Mouse (Mus musculus): ENCODE data around the gene Tnfrsf1b. TPM values are rescaled to one million over a fixed set of nuclear protein-coding genes. Genes with fewer than 3 reads are reported as not detected.
A peak's percentile ranks its signal among the peaks of the same experiment; 100 is the strongest.

The Tnfrsf1b gene
- polyA plus RNA-seq, 1 experiment = 9.7 TPM

GRCm38 (mm10) chr4:145284675-145285074 is 38.0 kb upstream of the Tnfrsf1b start:
- no peak for TF ChIP-seq TCF12 (IDR thresholded peaks at IDR 0.05; ENCODE audit: insufficient read depth, poor library complexity, severe bottlenecking)
- TF ChIP-seq USF1 (IDR thresholded peaks at IDR 0.05; ENCODE audit: low read depth) = no peak
- no peak for TF ChIP-seq CEBPB (IDR thresholded peaks at IDR 0.05; ENCODE audit: insufficient read depth, poor library complexity, severe bottlenecking)
- TF ChIP-seq POLR2AphosphoS2 (IDR thresholded peaks at IDR 0.05; ENCODE audit: insufficient read length, low read depth) = no peak
- TF ChIP-seq POLR2A (IDR thresholded peaks at IDR 0.05; ENCODE audit: insufficient read length, low read depth) = no peak
- TF ChIP-seq MAX (IDR thresholded peaks at IDR 0.05; ENCODE audit: low read depth) = no peak
- TF ChIP-seq TCF3 (IDR thresholded peaks at IDR 0.05; ENCODE audit: insufficient read length, low read depth) = no peak
- no peak for TF ChIP-seq SRF (IDR thresholded peaks at IDR 0.05; ENCODE audit: control insufficient read depth, insufficient read length, low read depth)
- TF ChIP-seq MYOG (IDR thresholded peaks at IDR 0.05; ENCODE audit: control insufficient read depth in 1 of 3, insufficient read depth in 1 of 3, insufficient read length in 2 of 3, low read depth in 2 of 3) = no peak
- no peak for TF ChIP-seq REST (IDR thresholded peaks at IDR 0.05; ENCODE audit: insufficient read depth, insufficient read length)
- TF ChIP-seq E2F4 (IDR thresholded peaks at IDR 0.05; ENCODE audit: insufficient read depth) = no peak
- no peak for TF ChIP-seq MYOD1 (IDR thresholded peaks at IDR 0.05; ENCODE audit: control insufficient read depth in 1 of 3, insufficient read length in 2 of 3, low read depth in 2 of 3)
- H3K36me3 ChIP-seq (ENCODE audit: control insufficient read depth, insufficient read depth) = no peaks in the 10 kb centered on the region
- no peaks in the 10 kb centered on the region for H3K79me2 ChIP-seq (ENCODE audit: control insufficient read depth, insufficient read depth)
- H3ac ChIP-seq (ENCODE audit: control insufficient read depth, insufficient read length) = no peak overlapping the region
- no peak overlapping the region for H3K4me2 ChIP-seq (ENCODE audit: low read depth)
- no peak overlapping the region for H3K4me3 ChIP-seq
- H3K27me3 ChIP-seq (ENCODE audit: control insufficient read depth, insufficient read depth, insufficient read length) = no peaks in the 10 kb centered on the region

GRCm38 (mm10) chr4:145283441-145283840 is 36.8 kb upstream of the Tnfrsf1b start:
- H3ac ChIP-seq (ENCODE audit: control insufficient read depth, insufficient read length) = no peak overlapping the region
- no peak for TF ChIP-seq E2F4 (IDR thresholded peaks at IDR 0.05; ENCODE audit: insufficient read depth)
- TF ChIP-seq CEBPB (IDR thresholded peaks at IDR 0.05; ENCODE audit: insufficient read depth, poor library complexity, severe bottlenecking) = no peak
- TF ChIP-seq MAX (IDR thresholded peaks at IDR 0.05; ENCODE audit: low read depth) = no peak
- TF ChIP-seq MYOD1 (IDR thresholded peaks at IDR 0.05; ENCODE audit: control insufficient read depth in 1 of 3, insufficient read length in 2 of 3, low read depth in 2 of 3) = no peak
- no peak for TF ChIP-seq MYOG (IDR thresholded peaks at IDR 0.05; ENCODE audit: control insufficient read depth in 1 of 3, insufficient read depth in 1 of 3, insufficient read length in 2 of 3, low read depth in 2 of 3)
- TF ChIP-seq USF1 (IDR thresholded peaks at IDR 0.05; ENCODE audit: low read depth) = no peak
- TF ChIP-seq SRF (IDR thresholded peaks at IDR 0.05; ENCODE audit: control insufficient read depth, insufficient read length, low read depth) = no peak
- no peak for TF ChIP-seq TCF3 (IDR thresholded peaks at IDR 0.05; ENCODE audit: insufficient read length, low read depth)
- no peak for TF ChIP-seq POLR2A (IDR thresholded peaks at IDR 0.05; ENCODE audit: insufficient read length, low read depth)
- no peak for TF ChIP-seq POLR2AphosphoS2 (IDR thresholded peaks at IDR 0.05; ENCODE audit: insufficient read length, low read depth)
- TF ChIP-seq REST (IDR thresholded peaks at IDR 0.05; ENCODE audit: insufficient read depth, insufficient read length) = no peak
- TF ChIP-seq TCF12 (IDR thresholded peaks at IDR 0.05; ENCODE audit: insufficient read depth, poor library complexity, severe bottlenecking) = no peak
- no peaks in the 10 kb centered on the region for H3K36me3 ChIP-seq (ENCODE audit: control insufficient read depth, insufficient read depth)
- H3K27me3 ChIP-seq (ENCODE audit: control insufficient read depth, insufficient read depth, insufficient read length) = no peaks in the 10 kb centered on the region
- H3K4me3 ChIP-seq = no peak overlapping the region
- no peaks in the 10 kb centered on the region for H3K79me2 ChIP-seq (ENCODE audit: control insufficient read depth, insufficient read depth)
- H3K4me2 ChIP-seq (ENCODE audit: low read depth) = no peak overlapping the region

GRCm38 (mm10) chr4:145280966-145281365 is 34.3 kb upstream of the Tnfrsf1b start:
- no peaks in the 10 kb centered on the region for H3K79me2 ChIP-seq (ENCODE audit: control insufficient read depth, insufficient read depth)
- no peaks in the 10 kb centered on the region for H3K27me3 ChIP-seq (ENCODE audit: control insufficient read depth, insufficient read depth, insufficient read length)
- no peak overlapping the region for H3ac ChIP-seq (ENCODE audit: control insufficient read depth, insufficient read length)
- no peak overlapping the region for H3K4me2 ChIP-seq (ENCODE audit: low read depth)
- no peaks in the 10 kb centered on the region for H3K36me3 ChIP-seq (ENCODE audit: control insufficient read depth, insufficient read depth)
- TF ChIP-seq POLR2A (IDR thresholded peaks at IDR 0.05; ENCODE audit: insufficient read length, low read depth) (no peak), POLR2AphosphoS2 (IDR thresholded peaks at IDR 0.05; ENCODE audit: insufficient read length, low read depth) (no peak), CEBPB (IDR thresholded peaks at IDR 0.05; ENCODE audit: insufficient read depth, poor library complexity, severe bottlenecking) (no peak), MYOG (IDR thresholded peaks at IDR 0.05; ENCODE audit: control insufficient read depth in 1 of 3, insufficient read depth in 1 of 3, insufficient read length in 2 of 3, low read depth in 2 of 3) (no peak), MAX (IDR thresholded peaks at IDR 0.05; ENCODE audit: low read depth) (no peak), USF1 (IDR thresholded peaks at IDR 0.05; ENCODE audit: low read depth) (no peak), E2F4 (IDR thresholded peaks at IDR 0.05; ENCODE audit: insufficient read depth) (no peak), TCF12 (IDR thresholded peaks at IDR 0.05; ENCODE audit: insufficient read depth, poor library complexity, severe bottlenecking) (no peak), SRF (IDR thresholded peaks at IDR 0.05; ENCODE audit: control insufficient read depth, insufficient read length, low read depth) (no peak), MYOD1 (IDR thresholded peaks at IDR 0.05; ENCODE audit: control insufficient read depth in 1 of 3, insufficient read length in 2 of 3, low read depth in 2 of 3) (no peak), REST (IDR thresholded peaks at IDR 0.05; ENCODE audit: insufficient read depth, insufficient read length) (no peak), TCF3 (IDR thresholded peaks at IDR 0.05; ENCODE audit: insufficient read length, low read depth) (no peak)
- H3K4me3 ChIP-seq = no peak overlapping the region

- H3ac ChIP-seq (ENCODE audit: control insufficient read depth, insufficient read length) = no peak overlapping the region
- H3K4me2 ChIP-seq (ENCODE audit: low read depth) = no peak overlapping the region
- TF ChIP-seq CEBPB (IDR thresholded peaks at IDR 0.05; ENCODE audit: insufficient read depth, poor library complexity, severe bottlenecking) (peak; percentile 58; the same call in 1 of the 2 replicates), REST (IDR thresholded peaks at IDR 0.05; ENCODE audit: insufficient read depth, insufficient read length) (no peak)
- no peaks in the 10 kb centered on the region for H3K36me3 ChIP-seq (ENCODE audit: control insufficient read depth, insufficient read depth)
- no peaks in the 10 kb centered on the region for H3K79me2 ChIP-seq (ENCODE audit: control insufficient read depth, insufficient read depth)
- H3K27me3 ChIP-seq (ENCODE audit: control insufficient read depth, insufficient read depth, insufficient read length) = no peaks in the 10 kb centered on the region
- H3K4me3 ChIP-seq = no peak overlapping the region
These were observed 32.2 kb upstream of the Tnfrsf1b start for GRCm38 (mm10) chr4:145278724-145279370.
